Comparison of ENCODE assay signal across 16 mouse cellular contexts in genomic region chr11:69974907-69975306, GRCm38 (mm10).
"Had no signal": no experiment of that assay in that cellular context is flagged by ENCODE, and none has a peak within 500 bp of the region (broad histone marks: within the 10 kb centered on the region; RNA-seq: fewer than 3 reads in every experiment).

No protein-coding gene starts in this region.

- H3K27ac ChIP-seq: neural tube, embryonic 13.5 days; neural tube, embryonic 15.5 days; stomach, embryonic 15.5 days; stomach, postnatal 0 days had no signal

- DNase-seq: retina, postnatal 1 day; right cerebral cortex, adult 18-20 months; right cerebral cortex, postnatal 14 days; right cerebral cortex, postnatal 25 days; right cerebral cortex, postnatal 4 days; spleen, adult 18-20 months; thymus, adult 18-20 months; thymus, adult 2 months; thymus, postnatal 14 days; thymus, postnatal 25 days; thymus, postnatal 36 days; thymus, postnatal 4 days had no signal

- H3K4me2 ChIP-seq: neural tube, embryonic 13.5 days; neural tube, embryonic 15.5 days; stomach, embryonic 15.5 days had no signal

- H3K27me3 ChIP-seq: neural tube, embryonic 13.5 days; neural tube, embryonic 15.5 days; stomach, embryonic 15.5 days had no signal

- H3K4me1 ChIP-seq: stomach, embryonic 15.5 days had no signal

- H3K9ac ChIP-seq: neural tube, embryonic 13.5 days; neural tube, embryonic 15.5 days; stomach, embryonic 15.5 days had no signal

- H3K9me3 ChIP-seq: neural tube, embryonic 13.5 days; neural tube, embryonic 15.5 days; stomach, embryonic 15.5 days had no signal

- H3K4me3 ChIP-seq: neural tube, embryonic 13.5 days; neural tube, embryonic 15.5 days; stomach, embryonic 15.5 days had no signal
